Mouse (Mus musculus): ENCODE data around the gene Hagh.

DNA sequence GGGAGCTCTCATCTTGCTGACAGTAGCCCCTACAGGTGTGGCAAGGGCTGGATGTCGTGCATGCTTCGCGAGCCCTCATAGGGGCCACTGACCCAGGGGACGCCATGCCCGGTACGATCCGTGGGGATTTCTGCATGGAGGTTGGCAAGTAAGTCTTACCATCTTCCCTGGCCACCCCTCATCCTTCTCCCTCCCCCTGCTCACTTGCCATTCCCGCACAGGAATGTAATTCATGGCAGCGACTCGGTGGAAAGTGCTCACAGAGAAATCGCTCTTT lies 57.0 kb downstream of the Hagh start:
- TF ChIP-seq CTCF (IDR thresholded peaks at IDR 0.05; ENCODE audit: control insufficient read depth, insufficient read depth, low read length): no peak
- TF ChIP-seq POLR2A (IDR thresholded peaks at IDR 0.05; ENCODE audit: borderline replicate concordance, control insufficient read depth, low read depth, low read length): no peak

Data from bone marrow, adult 2 months (tissue).